Mouse (Mus musculus) G1E-ER4 (cell line): ENCODE results near the gene Syne3. TPM values are rescaled to one million over a fixed set of nuclear protein-coding genes. Genes with fewer than 3 reads are reported as not detected.

Experiments
- GATA1 ChIP-seq: IDR thresholded peaks from one replicate; pipeline ENCODE4 v1.8.0; 2012; ENCODE audit warnings: low read length, inconsistent platforms
- polyA plus RNA-seq: library from polyadenylated mRNA; stranded (reverse); fragments of >175 nt; gene quantifications from 2 replicates; pipeline ENCODE4 v1.2.3, GENCODE M21; 2012

Syne3 gene
- polyA plus RNA-seq, 1 experiment = 9.5 TPM

DNA sequence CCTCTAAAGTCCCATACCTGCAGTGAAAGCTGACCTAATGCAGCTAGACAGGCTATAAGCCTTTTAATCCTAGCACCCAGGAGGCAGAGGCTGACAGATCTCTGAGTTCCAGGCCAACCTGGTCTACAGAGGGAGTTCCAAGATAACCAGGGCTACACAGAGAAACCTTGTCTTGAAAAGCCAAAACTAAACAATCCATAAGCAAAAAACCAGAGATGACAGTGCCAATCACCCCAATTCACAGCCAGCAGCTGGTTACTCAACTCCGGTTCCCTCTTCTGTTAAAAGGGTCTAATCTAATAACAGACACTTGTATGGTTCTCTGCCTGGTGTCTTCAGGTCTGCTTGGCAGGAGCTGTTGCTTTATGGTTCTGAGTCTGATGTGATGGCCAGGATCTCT is 2.0 kb upstream of the Syne3 start:
- no peak for TF ChIP-seq GATA1

DNA sequence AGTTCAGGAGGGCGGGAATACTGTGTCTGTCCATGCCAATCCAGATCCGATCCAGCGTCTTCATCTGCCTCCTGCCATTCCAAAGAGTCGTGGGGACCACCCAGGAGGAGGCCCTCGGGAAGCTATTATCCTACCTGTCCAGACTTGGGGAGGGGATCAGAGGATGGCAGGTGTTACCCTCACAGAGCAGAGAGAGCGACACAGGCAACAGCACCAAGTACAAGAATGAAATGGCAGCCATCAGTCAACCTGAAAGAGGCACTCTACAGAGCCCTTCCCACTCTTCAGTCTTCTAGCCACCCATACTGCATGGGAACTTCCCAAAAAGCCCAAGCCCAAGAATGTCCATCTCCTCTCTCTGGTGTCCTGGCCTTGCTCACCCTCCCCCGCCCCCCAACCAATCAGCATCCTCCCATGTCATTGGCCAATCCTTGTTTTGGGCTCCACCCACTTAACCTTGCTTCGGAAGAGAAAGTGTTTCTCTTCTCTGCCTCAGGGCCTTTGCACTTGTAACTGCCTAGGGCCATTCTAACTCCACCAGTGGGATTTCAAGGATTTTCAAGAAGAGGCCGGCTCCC is 693 bp upstream of the Syne3 start:
- no peak for TF ChIP-seq GATA1

DNA sequence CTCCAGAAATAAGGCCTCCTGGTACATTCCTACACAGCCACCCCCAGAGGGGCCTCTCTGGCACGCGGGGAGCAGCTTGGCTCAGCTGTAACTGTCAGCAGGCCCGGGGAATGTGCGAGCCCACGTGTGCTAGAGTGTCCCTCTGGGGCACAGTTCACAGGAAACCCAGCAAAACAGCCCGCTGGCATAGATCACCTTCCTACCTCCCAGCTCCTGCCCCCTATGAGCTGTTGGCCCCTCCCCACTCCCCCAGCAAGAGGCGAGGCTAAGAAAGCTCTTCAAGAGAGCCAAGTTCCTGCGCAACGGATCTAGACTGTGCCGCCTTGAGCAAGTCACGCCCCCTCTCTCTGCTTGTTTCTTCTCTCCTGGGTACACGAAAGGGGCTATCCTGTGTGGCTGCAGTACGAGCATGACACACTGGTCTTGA is 844 bp downstream of the Syne3 start:
- TF ChIP-seq GATA1 = no peak

DNA sequence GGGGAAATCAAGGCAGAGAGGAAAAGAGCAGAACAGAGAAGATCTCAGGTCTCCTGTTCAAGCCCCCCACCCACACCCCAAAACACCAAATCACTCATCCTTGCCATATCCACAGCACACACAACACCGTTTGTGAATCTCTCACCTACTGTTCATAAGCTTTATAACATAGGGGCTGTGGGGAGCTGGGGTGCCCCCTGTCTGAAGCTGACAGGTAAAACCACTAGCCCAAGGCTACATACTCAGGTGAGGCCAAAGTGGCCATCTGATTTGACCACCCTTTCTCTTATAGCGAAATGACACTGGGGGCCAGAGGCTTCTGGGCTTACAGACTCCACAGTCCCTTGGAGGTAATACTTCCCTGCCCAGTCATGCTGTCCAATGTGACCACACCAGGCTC is 1.5 kb downstream of the Syne3 start:
- TF ChIP-seq GATA1 = no peak

DNA sequence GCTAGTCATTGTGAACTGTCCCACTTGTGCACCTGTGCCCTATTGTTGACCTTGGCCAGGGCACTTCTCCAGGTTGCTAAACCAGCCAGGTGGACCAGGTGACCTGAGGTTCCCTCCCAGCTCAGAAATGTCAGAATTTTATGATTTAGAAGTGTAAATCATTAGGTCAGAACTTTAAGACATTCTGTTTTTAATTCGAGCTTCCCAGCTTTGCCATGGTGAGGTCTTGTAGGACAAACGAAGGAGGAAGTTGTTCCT is 4.0 kb downstream of the Syne3 start:
- no peak for TF ChIP-seq GATA1

DNA sequence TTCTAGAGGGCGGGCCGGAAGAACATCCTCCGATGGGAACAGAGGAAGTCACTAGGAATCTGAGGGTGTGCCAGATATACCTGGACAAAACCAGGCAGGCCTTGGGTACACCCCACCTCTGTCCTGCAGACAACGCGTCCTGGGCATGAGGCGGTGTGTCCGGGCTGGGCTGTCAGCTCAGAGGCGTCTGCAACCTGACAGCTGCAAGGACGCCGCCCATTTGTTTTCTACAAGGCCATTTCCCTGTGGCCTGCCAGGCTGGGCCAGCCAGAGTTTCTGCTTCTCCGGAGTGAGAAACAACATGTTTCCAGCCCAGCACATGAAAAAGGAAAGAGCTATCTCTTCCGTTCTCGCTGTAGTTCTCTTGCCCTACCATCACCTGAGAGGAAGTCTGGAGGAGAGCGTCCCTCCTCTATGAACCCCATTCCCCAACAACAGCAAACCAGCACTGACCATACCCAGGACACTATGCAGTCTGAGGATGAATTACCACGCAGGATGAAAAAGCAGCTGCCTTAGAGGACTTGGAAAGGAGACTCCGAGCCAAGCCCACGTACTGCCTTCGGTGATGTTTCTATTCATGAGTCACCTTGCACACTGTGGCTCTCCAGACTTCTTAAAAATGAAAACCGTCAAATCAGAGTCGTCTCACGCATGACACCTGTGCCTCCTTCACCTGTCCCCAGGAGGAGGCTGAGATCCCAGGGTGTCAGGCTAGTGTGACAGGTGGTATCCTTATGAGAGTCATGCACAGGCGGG is 4.5 kb downstream of the Syne3 start:
- no peak for TF ChIP-seq GATA1

DNA sequence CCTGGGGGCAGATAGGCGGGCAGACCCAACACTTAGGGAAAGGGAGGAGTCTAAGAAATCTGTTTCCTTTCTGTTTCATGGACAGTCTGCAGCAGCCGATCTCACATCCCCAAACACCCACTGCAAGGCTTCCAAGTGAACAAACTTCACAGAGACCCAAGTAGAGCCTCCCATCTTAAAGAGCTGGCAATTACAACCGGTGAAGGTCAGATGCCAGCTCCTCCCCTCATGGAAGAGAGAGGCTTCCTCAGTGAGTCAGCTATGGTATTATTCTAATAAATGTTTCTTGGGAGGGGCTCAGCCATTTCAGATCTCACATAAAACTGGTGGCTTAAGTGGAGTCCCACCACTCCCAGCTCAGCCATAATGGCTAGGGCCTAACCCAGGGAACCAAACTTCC is 5.9 kb downstream of the Syne3 start:
- no peak for TF ChIP-seq GATA1

DNA sequence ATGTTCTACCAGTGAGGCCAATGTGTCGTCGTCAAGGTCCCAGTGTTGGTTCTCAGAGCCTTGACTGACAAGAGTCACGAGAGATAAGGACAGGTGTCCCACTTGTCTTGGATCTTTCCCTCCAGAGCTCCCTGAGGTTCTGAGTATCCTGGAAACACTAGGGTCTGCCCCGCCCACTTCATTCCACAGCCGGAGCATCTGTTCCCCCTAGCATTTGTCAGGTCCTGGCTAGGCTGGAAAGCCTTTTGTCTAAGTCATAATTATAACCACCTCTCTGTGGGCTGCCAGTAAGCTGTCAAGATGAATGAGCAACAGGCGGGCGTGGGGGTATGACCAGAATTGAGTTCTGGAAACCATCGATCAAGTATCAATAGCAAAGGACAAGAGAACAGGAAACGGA is 6.5 kb downstream of the Syne3 start:
- no peak for TF ChIP-seq GATA1

DNA sequence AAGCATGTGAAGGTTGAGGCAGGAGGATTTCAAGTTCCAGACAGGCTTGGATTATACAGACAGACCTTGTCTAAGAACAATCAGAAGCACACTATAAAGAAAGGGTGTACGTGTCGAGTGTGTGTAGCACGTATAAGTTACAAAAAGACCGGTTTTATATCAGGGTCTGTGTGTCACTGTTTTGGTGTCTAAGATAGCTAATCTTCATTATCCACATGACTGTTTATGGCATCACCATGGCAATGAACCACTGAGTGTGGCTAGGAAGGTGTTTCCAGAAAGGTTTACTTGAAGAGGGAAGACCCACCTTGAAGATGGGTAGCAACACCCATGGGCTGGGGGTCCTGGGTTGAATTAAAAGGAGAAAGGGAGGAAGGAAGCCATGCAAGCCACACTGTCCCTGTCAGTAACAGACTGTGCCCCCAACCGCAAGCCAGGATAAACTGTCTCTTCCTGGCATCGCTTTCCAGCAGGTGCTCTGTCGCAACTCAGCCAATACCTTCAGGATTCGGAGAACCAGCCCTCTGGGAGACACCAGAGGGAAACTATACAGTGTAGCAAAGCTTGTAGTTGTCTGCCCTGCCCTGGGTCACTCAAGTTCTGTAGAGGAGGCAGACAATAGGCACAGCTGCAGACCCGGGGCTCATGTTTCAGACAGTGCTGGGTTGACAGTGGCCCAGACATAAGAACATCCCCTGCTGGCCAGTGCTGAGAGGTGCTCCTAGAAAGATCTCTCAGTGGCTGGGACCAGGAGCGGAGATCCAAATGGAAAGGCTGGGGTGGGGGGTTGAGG is 7.1 kb downstream of the Syne3 start:
- TF ChIP-seq GATA1 = no peak

DNA sequence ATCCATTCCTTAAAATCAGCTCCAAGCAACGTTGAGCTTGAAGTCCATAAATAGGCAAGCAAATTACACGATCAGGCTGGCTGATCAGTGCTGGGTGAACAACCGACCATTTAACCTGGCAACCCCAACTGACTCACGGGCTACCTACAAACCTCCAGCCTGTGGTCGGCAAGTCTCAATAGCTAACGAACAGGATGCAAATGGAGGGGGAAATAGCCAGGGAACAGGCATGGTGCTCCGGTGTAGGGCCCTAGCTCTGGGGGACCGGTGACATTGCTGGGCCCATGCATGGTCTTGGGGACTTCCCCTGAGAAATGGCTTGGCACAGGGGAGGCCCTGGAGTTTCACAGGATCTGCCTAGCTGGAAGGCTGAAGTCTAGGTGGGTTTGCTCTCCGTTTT is 8.3 kb downstream of the Syne3 start:
- no peak for TF ChIP-seq GATA1

DNA sequence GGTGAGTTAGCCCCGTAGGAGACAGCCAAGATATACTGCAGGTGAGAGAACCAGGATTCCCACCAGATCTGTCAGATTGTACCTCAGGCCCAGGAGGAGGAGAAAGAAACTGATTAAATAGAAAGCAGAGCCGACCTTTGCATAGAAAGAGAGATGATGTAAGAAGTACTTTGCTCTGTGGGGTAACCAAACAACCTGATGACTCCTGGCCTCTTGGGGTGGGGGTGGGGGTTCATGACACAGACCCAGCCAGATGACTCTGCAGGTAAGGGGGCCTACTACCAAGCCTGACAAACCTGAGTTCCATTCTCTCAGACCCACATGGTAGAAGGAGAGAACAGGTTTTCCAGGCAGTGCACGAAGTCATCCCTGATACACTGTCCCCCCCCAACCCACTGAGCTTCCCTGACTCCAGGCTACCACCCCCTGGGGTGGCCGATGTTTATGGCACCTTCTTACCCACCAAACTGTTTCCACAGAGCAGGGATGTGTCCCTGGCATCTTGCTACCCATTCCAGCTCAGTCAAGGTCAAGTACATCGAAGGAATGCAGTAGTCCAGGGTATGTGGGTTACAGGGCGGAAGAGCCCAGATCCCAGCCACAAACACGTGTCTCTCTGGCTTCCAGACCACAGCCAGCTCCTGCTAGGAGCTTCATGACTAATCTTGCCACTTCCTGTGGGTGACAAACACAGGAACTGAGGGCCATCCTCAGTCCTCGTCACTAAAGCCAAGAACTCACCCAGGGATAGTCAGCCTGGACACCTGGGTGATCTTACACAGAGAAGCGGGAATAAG is 8.9 kb downstream of the Syne3 start:
- TF ChIP-seq GATA1 = no peak

DNA sequence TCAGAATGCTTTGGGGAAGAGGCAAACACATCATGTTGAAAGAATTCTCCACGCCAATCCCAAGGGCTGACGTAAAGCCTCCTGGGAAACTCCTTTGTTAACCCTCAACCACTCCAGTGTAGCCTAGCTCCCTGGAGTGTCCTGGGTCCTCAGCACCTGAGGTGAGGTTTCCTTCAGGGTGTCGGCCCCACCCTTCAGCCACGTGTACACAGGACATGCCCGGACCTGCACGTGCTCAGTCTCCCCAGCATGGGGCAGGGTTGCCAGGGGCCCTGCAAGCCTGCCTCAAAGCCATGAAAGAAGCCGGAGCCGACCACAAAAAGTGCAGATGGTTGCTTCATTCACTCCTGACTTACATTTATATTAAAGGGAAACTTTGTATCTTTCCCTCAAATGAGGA is 10.4 kb downstream of the Syne3 start:
- no peak for TF ChIP-seq GATA1

DNA sequence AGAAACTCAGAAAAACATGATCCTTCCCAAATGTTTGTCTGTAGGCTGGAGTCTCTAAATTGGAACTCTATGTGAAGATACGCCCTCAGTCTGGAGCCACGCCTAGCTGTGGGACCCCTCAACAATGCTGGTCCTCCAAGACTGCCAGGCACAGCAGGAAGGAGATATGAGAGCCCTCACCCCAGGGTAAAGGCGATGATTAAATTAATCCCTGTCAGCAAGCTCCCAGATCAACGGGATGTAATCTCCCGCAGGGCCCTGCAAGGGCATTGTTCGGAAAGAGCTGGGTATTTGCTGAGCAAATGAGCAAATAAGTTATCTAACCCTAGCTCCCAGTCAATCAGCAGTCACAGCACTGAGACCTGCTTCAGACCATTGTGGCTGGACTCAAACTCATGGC is 11.1 kb downstream of the Syne3 start:
- no peak for TF ChIP-seq GATA1

DNA sequence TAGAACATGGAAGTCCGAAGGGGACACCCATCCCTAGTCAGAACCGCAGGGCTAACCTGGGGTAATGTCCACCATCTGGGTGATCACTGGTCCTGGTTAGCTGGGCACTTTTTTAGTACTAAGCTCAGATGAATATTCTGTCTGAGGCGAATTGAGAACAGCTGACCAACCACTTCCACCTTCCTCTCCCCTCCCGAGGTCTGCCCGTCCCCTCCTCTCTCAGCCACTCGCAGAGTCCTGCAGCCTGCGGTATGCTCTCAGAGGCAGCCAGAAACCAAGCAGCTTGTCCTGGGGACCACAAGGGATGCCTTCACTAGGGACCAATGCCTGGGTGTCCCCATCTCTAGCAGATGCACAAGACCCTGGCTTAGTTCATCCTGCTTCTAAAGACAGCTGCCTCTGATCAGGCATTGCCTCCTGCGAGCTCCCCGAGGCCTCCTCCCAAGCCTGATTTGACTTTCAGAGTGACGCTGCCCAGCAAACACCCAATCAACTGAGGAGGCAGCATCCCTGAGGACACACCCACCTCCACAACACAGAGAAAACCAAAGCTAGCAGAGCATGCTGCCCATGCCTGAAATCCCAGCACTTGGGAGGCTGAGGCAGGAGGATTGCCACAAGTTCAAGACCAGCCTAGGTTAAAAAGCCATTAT is 11.8 kb downstream of the Syne3 start:
- TF ChIP-seq GATA1 = no peak

DNA sequence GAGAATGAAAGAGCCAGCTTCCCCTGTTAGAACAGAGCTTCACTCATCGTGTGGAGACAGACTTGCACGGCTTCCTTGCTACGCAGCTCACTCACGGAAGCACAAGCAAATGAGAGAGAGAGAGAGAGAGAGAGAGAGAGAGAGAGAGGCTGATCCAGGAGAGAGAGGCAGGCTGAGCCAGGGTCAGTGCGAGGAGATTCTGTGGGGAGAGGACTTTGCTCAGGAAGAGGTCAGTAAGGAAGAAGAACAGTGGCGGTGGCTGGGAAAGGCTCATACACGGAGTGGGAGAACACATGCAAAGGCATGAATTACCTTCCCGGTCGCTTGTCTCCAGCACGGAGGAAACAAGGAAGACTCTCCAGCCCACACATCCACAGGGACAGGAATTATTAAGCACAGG is 12.4 kb downstream of the Syne3 start:
- TF ChIP-seq GATA1 = no peak
